Mouse (Mus musculus): ENCODE results near the gene Ing1. TPM values are rescaled to one million over a fixed set of nuclear protein-coding genes. Genes with fewer than 3 reads are reported as not detected.
A peak's percentile ranks its signal among the peaks of the same experiment; 100 is the strongest.

Ing1 gene
- total RNA-seq, 2 experiments from 2014 or later = 36.1 to 43.7 TPM

GRCm38 (mm10) chr8:11585513-11586373, 30.4 kb downstream of the Ing1 start:
- no peak for DNase-seq

- DNase-seq = no peak
These were observed 31.0 kb downstream of the Ing1 start for GRCm38 (mm10) chr8:11586374-11586745.

GRCm38 (mm10) chr8:11591837-11592236, 36.5 kb downstream of the Ing1 start:
- no peak for DNase-seq

GRCm38 (mm10) chr8:11592296-11592695, 36.9 kb downstream of the Ing1 start:
- peak; percentile 75 to 78 for DNase-seq

GRCm38 (mm10) chr8:11593222-11593884, 38.0 kb downstream of the Ing1 start:
- no peak for DNase-seq

GRCm38 (mm10) chr8:11600301-11600951, 45.1 kb downstream of the Ing1 start:
- peak in 1 of 2 experiments; percentile 62 for DNase-seq

GRCm38 (mm10) chr8:11602006-11602680, 46.8 kb downstream of the Ing1 start:
- peak; percentile 67 to 80 for DNase-seq

- no peak for DNase-seq
These were observed 53.5 kb downstream of the Ing1 start for GRCm38 (mm10) chr8:11608848-11609247.

Other genes with a start within 250 kb of the Ing1 start
- 100 to 1,000 TPM; 182 to 302 TPM for gene Col4a2, start 242.8 kb upstream of the Ing1 start, total RNA-seq (2021)
- gene Col4a1, start 242.7 kb upstream of the Ing1 start, total RNA-seq (2021) = 100 to 1,000 TPM; 359 to 687 TPM
- gene Rab20, start 76.9 kb upstream of the Ing1 start, total RNA-seq (2021) = 10 to 100 TPM in 1 of 2 experiments, 1 to 10 TPM in 1; 6.7 to 12.5 TPM
- gene Naxd, start 58.1 kb upstream of the Ing1 start, total RNA-seq (2021) = 10 to 100 TPM; 71.0 to 74.4 TPM
- gene Cars2, start 4.8 kb upstream of the Ing1 start, total RNA-seq (2021) = 10 to 100 TPM; 34.6 to 39.8 TPM
- gene Ankrd10, start 80.2 kb downstream of the Ing1 start, total RNA-seq (2021) = 10 to 100 TPM; 48.9 to 52.6 TPM
- gene 1700016D06Rik, start 145.5 kb downstream of the Ing1 start, total RNA-seq (2021) = not detected
- 10 to 100 TPM; 40.7 to 45.5 TPM for gene Arhgef7, start 172.2 kb downstream of the Ing1 start, total RNA-seq (2021)